Mouse (Mus musculus) A20 (cell line): ENCODE results near the gene Ncf4.

Source experiments
- DNase-seq: peaks from one replicate; pipeline ENCODE4 v3.0.0-alpha.2; 2011; ENCODE audit warnings: low read depth, low spot score

Gene Ncf4

DNA sequence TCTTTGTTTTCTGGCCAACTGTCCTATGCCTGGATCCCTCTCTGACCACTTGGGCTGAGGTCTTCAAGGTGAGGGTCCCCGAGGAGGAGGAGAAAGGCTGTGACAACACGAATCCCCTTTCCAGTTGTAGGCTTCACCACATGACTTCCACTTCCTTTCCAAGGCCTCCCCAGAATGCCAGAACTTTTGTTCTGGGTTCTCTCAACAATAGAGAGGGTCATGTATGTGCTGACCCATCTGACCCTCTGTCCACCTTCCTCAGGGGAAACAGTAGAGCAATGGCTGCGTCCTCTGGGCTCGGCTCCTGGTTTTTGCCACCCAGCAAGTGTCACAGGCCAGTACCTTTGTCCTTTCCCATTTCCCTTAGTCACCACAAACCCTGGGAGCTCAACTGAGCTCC is 66.4 kb downstream of the Ncf4 start:
- DNase-seq: no peak
